Comparison of ENCODE assay signal across 20 mouse cellular contexts in genomic region chr8:88130754-88131317, GRCm38 (mm10). TPM values are rescaled to one million over a fixed set of nuclear protein-coding genes. Genes with fewer than 3 reads are reported as not detected.
A peak's percentile ranks its signal among the peaks of the same experiment; 100 is the strongest.
DNase-seq lines count a peak whose midpoint lies in the region; ATAC-seq and TF ChIP-seq lines count a peak whose summit lies in the region.
"Had no signal": no experiment of that assay in that cellular context is flagged by ENCODE, and none has a peak within 500 bp of the region (broad histone marks: within the 10 kb centered on the region; RNA-seq: fewer than 3 reads in every experiment).

No protein-coding gene starts in this region.

- no peaks in the 10 kb centered on the region; the same call in 1 of the 2 replicates for H3K4me1 ChIP-seq in heart, adult 2 months (ENCODE audit: control insufficient read depth, insufficient read depth, low read length)
- peaks cover 0 to 11% of the 10 kb centered on the region in 2 experiments; a peak in 2 of 4 replicates for H3K4me1 ChIP-seq in CH12.LX (ENCODE audit: control insufficient read depth in 1 of 2, insufficient read depth in 2 of 2)
- H3K4me1 ChIP-seq in forebrain, embryonic 10.5 days = no peaks in the 10 kb centered on the region
- H3K4me1 ChIP-seq in midbrain, embryonic 16.5 days (ENCODE audit: control insufficient read depth, insufficient read depth, low read length) = no peaks in the 10 kb centered on the region
- H3K4me1 ChIP-seq: hindbrain, embryonic 13.5 days; intestine, embryonic 15.5 days; midbrain, embryonic 13.5 days; stomach, embryonic 15.5 days had no signal

- TF ChIP-seq CTCF in heart, adult 2 months (IDR thresholded peaks at IDR 0.05) = no peak
- no peak for TF ChIP-seq CTCF in CH12.LX (conservative IDR thresholded peaks at IDR 0.05 in 1 of 2, IDR thresholded peaks at IDR 0.05 in 1 of 2; ENCODE audit: low read depth in 2 of 2, low read length in 2 of 2)

- TF ChIP-seq RAD21 in CH12.LX (IDR thresholded peaks at IDR 0.05; ENCODE audit: low read depth, low read length) = no peak

- intact Hi-C loops in heart, adult 2 months (cut with DNase I) = loop anchor here (10.0 kb wide), 1 partner anchor 214 kb away; no protein-coding TSS in a partner anchor

- no peak overlapping the region for H3K4me2 ChIP-seq in CH12.LX (ENCODE audit: insufficient read depth, low read depth, poor library complexity, severe bottlenecking)
- no peak overlapping the region for H3K4me2 ChIP-seq in midbrain, embryonic 16.5 days (ENCODE audit: low read length)
- H3K4me2 ChIP-seq: hindbrain, embryonic 13.5 days; intestine, embryonic 15.5 days; midbrain, embryonic 13.5 days; stomach, embryonic 15.5 days had no signal

- TF ChIP-seq POLR2A in heart, adult 2 months (IDR thresholded peaks at IDR 0.05; ENCODE audit: insufficient read depth, low read depth, low read length) = no peak
- no peak for TF ChIP-seq POLR2A in CH12.LX (IDR thresholded peaks at IDR 0.05; ENCODE audit: low read depth, low read length)

- dilution Hi-C loops in CH12.LX (cut with MboI; ENCODE audit: extremely low pct_ligation_motif_present, extremely low pct_unique_long_range_greater_than_20kb, low sequenced_read_pairs) = no loop called here

- no peak for TF ChIP-seq EP300 in heart, adult 2 months (IDR thresholded peaks at IDR 0.05; ENCODE audit: insufficient read depth, low read depth, low read length)
- TF ChIP-seq EP300 in CH12.LX (IDR thresholded peaks at IDR 0.05; ENCODE audit: low read length) = no peak

- no peaks in the 10 kb centered on the region for H3K27me3 ChIP-seq in heart, adult 2 months (ENCODE audit: control insufficient read depth, insufficient read depth, low read length)
- no peaks in the 10 kb centered on the region for H3K27me3 ChIP-seq in CH12.LX (replicated peaks)
- H3K27me3 ChIP-seq in forebrain, embryonic 10.5 days (ENCODE audit: poor library complexity, severe bottlenecking) = no peaks in the 10 kb centered on the region
- H3K27me3 ChIP-seq in midbrain, embryonic 16.5 days (ENCODE audit: control insufficient read depth, insufficient read depth, low read depth, low read length) = no peaks in the 10 kb centered on the region
- H3K27me3 ChIP-seq: hindbrain, embryonic 13.5 days; intestine, embryonic 15.5 days; midbrain, embryonic 13.5 days; Patski; stomach, embryonic 15.5 days had no signal

- H3K36me3 ChIP-seq in heart, adult 2 months (ENCODE audit: control insufficient read depth, insufficient read depth, low read length) = peaks cover 4% of the 10 kb centered on the region; the same call in 1 of the 2 replicates
- peaks cover 35 to 82% of the 10 kb centered on the region in 2 experiments for H3K36me3 ChIP-seq in CH12.LX (replicated peaks in 1 of 2; ENCODE audit: control insufficient read depth in 1 of 2, insufficient read depth in 1 of 2, low read length in 1 of 2)
- peaks cover 97% of the 10 kb centered on the region for H3K36me3 ChIP-seq in forebrain, embryonic 10.5 days (replicated peaks)
- H3K36me3 ChIP-seq in midbrain, embryonic 16.5 days (ENCODE audit: control insufficient read depth, insufficient read depth, low read length) = peaks cover 11% of the 10 kb centered on the region

- peak; percentile 64 for DNase-seq in heart, adult 11 months
- DNase-seq in heart, adult 2 months = no peak
- peak; percentile 27 for DNase-seq in CH12.LX (ENCODE audit: extremely low read depth)
- peak; percentile 45 for DNase-seq in kidney, adult 11 months
- peak; percentile 63 for DNase-seq in kidney, postnatal 10 days
- DNase-seq in forebrain, embryonic 10.5 days (ENCODE audit: extremely low spot score, low spot score) = no peak
- DNase-seq in adrenal gland, adult 8-10 months = no peak
- DNase-seq: forebrain, postnatal 0 days; heart, postnatal 10 days; layer of hippocampus, postnatal 36 days; liver, postnatal 0 days; spleen, adult 18-20 months; thymus, postnatal 4 days had no signal

- ATAC-seq in midbrain, embryonic 16.5 days = no peak
- ATAC-seq: forebrain, postnatal 0 days; intestine, embryonic 15.5 days; liver, postnatal 0 days; midbrain, embryonic 13.5 days; Patski had no signal

- H3K79me2 ChIP-seq in heart, adult 2 months (replicated peaks; ENCODE audit: control insufficient read depth, insufficient read depth, low read length) = peaks cover 2% of the 10 kb centered on the region; the same call in 1 of the 2 replicates
- no peaks in the 10 kb centered on the region for H3K79me2 ChIP-seq in CH12.LX (replicated peaks; ENCODE audit: control insufficient read depth, extremely low read depth, insufficient read depth, poor library complexity, severe bottlenecking)

- H3K4me3 ChIP-seq in heart, adult 2 months = no peak overlapping the region
- H3K4me3 ChIP-seq in CH12.LX (replicated peaks in 1 of 3; ENCODE audit: low read depth in 2 of 3, low read length in 2 of 3, poor library complexity in 1 of 3) = no peak overlapping the region
- no peak overlapping the region for H3K4me3 ChIP-seq in forebrain, embryonic 10.5 days
- H3K4me3 ChIP-seq in midbrain, embryonic 16.5 days (ENCODE audit: low read depth, low read length) = no peak overlapping the region
- H3K4me3 ChIP-seq: erythroblast, embryonic 14.5 days; hindbrain, embryonic 13.5 days; intestine, embryonic 15.5 days; midbrain, embryonic 13.5 days; stomach, embryonic 15.5 days had no signal

- no peaks in the 10 kb centered on the region for H3K9me3 ChIP-seq in CH12.LX (replicated peaks; ENCODE audit: low read length)
- H3K9me3 ChIP-seq in forebrain, embryonic 10.5 days = no peaks in the 10 kb centered on the region
- H3K9me3 ChIP-seq in midbrain, embryonic 16.5 days (replicated peaks; ENCODE audit: control insufficient read depth, low read length, poor library complexity, severe bottlenecking) = no peaks in the 10 kb centered on the region
- H3K9me3 ChIP-seq: hindbrain, embryonic 13.5 days; intestine, embryonic 15.5 days; midbrain, embryonic 13.5 days; stomach, embryonic 15.5 days had no signal

- WGBS in heart, adult 2 months = 62% methylated on average over 7 of the region's 7 CpGs
- WGBS in forebrain, embryonic 10.5 days = 84% methylated on average over 7 of the region's 7 CpGs
- 69% methylated on average over 7 of the region's 7 CpGs for WGBS in midbrain, embryonic 16.5 days

- H3K27ac ChIP-seq in heart, adult 2 months = no peak overlapping the region
- H3K27ac ChIP-seq in CH12.LX (ENCODE audit: insufficient read depth, low read depth) = no peak overlapping the region
- no peak overlapping the region for H3K27ac ChIP-seq in forebrain, embryonic 10.5 days
- no peak overlapping the region for H3K27ac ChIP-seq in midbrain, embryonic 16.5 days (ENCODE audit: low read length)
- H3K27ac ChIP-seq: hindbrain, embryonic 13.5 days; intestine, embryonic 15.5 days; midbrain, embryonic 13.5 days; stomach, embryonic 15.5 days had no signal

- in situ Hi-C loops in CH12.LX (cut with MboI; ENCODE audit: low pct_ligation_motif_present, low pct_unique_long_range_greater_than_20kb, low sequenced_read_pairs) = no loop called here

- H3K9ac ChIP-seq in heart, adult 2 months (ENCODE audit: low read depth, low read length) = no peak overlapping the region
- no peak overlapping the region for H3K9ac ChIP-seq in CH12.LX (ENCODE audit: insufficient read depth, low read depth)
- H3K9ac ChIP-seq in midbrain, embryonic 16.5 days (ENCODE audit: low read depth, low read length) = no peak overlapping the region
- H3K9ac ChIP-seq: forebrain, postnatal 0 days; hindbrain, embryonic 13.5 days; intestine, embryonic 15.5 days; liver, postnatal 0 days; midbrain, embryonic 13.5 days; stomach, embryonic 15.5 days had no signal

TF ChIP-seq in CH12.LX, 34 proteins besides CTCF, POLR2A, EP300 and RAD21:
- TF ChIP-seq CHD2 (IDR thresholded peaks at IDR 0.05; ENCODE audit: low read length) (no peak), POLR2AphosphoS2 (IDR thresholded peaks at IDR 0.05; ENCODE audit: low read depth, low read length) (no peak), MAZ (IDR thresholded peaks at IDR 0.05; ENCODE audit: low read depth, low read length) (no peak), JUN (IDR thresholded peaks at IDR 0.05; ENCODE audit: insufficient read depth, low read depth, low read length) (no peak), ZC3H11A (IDR thresholded peaks at IDR 0.05; ENCODE audit: low read depth, low read length) (no peak)

RNA-seq across cellular contexts. Expression of gene Heatr3, which starts 6.8 kb away (rescaled TPM):
- 10 to 100 TPM; 21.0 to 21.4 TPM for total RNA-seq in heart, adult 2 months (2021)
- 14.4 and 29.1 TPM in 2 replicates for polyA plus RNA-seq in heart, adult 2 months (2012; rRNA removed)
- total RNA-seq in CH12.LX (2012; rRNA removed) (46.6 and 60.8 TPM in 2 replicates), CH12.LX (2014; rRNA removed) (126 TPM in 2 replicates)
- 84.9 and 92.6 TPM in 2 replicates for polyA plus RNA-seq in CH12.LX (2012; ENCODE audit: insufficient read length, low read depth)
- polyA plus RNA-seq in forebrain, embryonic 10.5 days (2016; fragmentation: Nextera tagmentation; extraction: Ambion mirVana) = 51.7 and 52.9 TPM in 2 replicates
- 34.9 and 37.9 TPM in 2 replicates for polyA plus RNA-seq in midbrain, embryonic 16.5 days (2015; fragmentation: Nextera tagmentation; extraction: Ambion mirVana)
- 10 to 100 TPM; 29.4 to 34.5 (median 32.5) TPM for total RNA-seq in adrenal gland, adult 8-10 months (2022)

RNA-seq across cellular contexts. Expression of gene Cnep1r1, which starts 12.3 kb away (rescaled TPM):
- 10 to 100 TPM; 32.9 to 38.4 TPM for total RNA-seq in heart, adult 2 months (2021)
- 20.0 and 39.6 TPM in 2 replicates for polyA plus RNA-seq in heart, adult 2 months (2012; rRNA removed)
- 8.7 TPM in 2 replicates for total RNA-seq in CH12.LX (2012; rRNA removed)
- 30.8 and 32.9 TPM in 2 replicates for total RNA-seq in CH12.LX (2014; rRNA removed)
- polyA plus RNA-seq in CH12.LX (2012; ENCODE audit: insufficient read length, low read depth) = 29.2 and 31.2 TPM in 2 replicates
- polyA plus RNA-seq in forebrain, embryonic 10.5 days (2016; fragmentation: Nextera tagmentation; extraction: Ambion mirVana) = 46.0 and 46.7 TPM in 2 replicates
- 39.7 and 42.5 TPM in 2 replicates for polyA plus RNA-seq in midbrain, embryonic 16.5 days (2015; fragmentation: Nextera tagmentation; extraction: Ambion mirVana)
- total RNA-seq in adrenal gland, adult 8-10 months (2022) = 10 to 100 TPM; 36.3 to 49.1 (median 39.1) TPM

Comparison
In these comparisons a context has a peak if more than half of its experiments do, and no peak if none do; other contexts are left out.
1. DNase-seq: peak in heart, adult 11 months (single experiment), CH12.LX (single experiment), kidney, adult 11 months (single experiment) and kidney, postnatal 10 days (single experiment); none in heart, adult 2 months (0 of 2), forebrain, embryonic 10.5 days (single experiment) and adrenal gland, adult 8-10 months (single experiment).